34 mouse cellular contexts compared by ENCODE assay signal in the genomic region with DNA sequence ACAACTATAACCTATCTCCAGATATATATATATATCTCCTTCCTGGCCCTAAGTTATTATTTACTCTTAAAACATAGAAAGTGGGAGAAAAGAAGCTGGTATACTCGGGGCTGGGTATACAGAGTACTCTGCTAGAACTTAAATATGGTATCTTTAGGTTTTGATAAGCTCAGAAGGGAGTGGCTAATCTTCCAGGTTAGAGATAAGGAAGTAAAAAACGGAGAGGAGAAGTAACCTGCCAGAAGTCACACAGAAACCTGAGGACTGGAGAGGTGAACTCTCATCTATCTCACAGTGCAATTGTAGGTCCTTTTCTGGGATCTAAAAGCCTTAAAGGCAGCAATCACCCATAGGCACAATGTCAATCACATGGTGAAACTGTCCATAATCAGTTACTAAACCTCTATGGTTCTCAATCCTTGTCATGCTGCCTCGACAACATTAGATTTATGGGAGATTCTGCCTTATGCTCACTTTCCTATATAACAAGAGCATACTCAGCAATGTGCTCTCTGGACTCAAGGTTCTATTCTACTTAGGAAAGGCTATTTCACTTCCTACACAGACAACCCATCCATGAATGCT. TPM values are rescaled to one million over a fixed set of nuclear protein-coding genes. Genes with fewer than 3 reads are reported as not detected.
"Had no signal": no experiment of that assay in that cellular context is flagged by ENCODE, and none has a peak within 500 bp of the region (broad histone marks: within the 10 kb centered on the region; RNA-seq: fewer than 3 reads in every experiment).

No protein-coding gene starts in this region.

- H3K27ac ChIP-seq: embryonic facial prominence, embryonic 10.5 days; embryonic facial prominence, embryonic 12.5 days; embryonic facial prominence, embryonic 13.5 days; embryonic facial prominence, embryonic 15.5 days; forebrain, embryonic 10.5 days; forebrain, embryonic 12.5 days; forebrain, embryonic 13.5 days; forebrain, embryonic 15.5 days; gastrocnemius, adult 2 months; heart, adult 2 months had no signal

- ATAC-seq: forebrain, embryonic 13.5 days; forebrain, embryonic 14.5 days; forebrain, embryonic 15.5 days; forebrain, embryonic 16.5 days; forebrain, postnatal 0 days had no signal

- H3K4me1 ChIP-seq: embryonic facial prominence, embryonic 12.5 days; embryonic facial prominence, embryonic 13.5 days; embryonic facial prominence, embryonic 15.5 days; forebrain, embryonic 12.5 days; forebrain, embryonic 13.5 days; forebrain, embryonic 15.5 days had no signal

- H3K9me3 ChIP-seq: embryonic facial prominence, embryonic 10.5 days; embryonic facial prominence, embryonic 12.5 days; embryonic facial prominence, embryonic 13.5 days; embryonic facial prominence, embryonic 15.5 days; forebrain, embryonic 10.5 days; forebrain, embryonic 12.5 days; forebrain, embryonic 13.5 days; forebrain, embryonic 15.5 days had no signal

- H3K9ac ChIP-seq: embryonic facial prominence, embryonic 12.5 days; embryonic facial prominence, embryonic 13.5 days; embryonic facial prominence, embryonic 15.5 days; forebrain, embryonic 12.5 days; forebrain, embryonic 13.5 days; forebrain, embryonic 15.5 days; forebrain, postnatal 0 days had no signal

- H3K36me3 ChIP-seq: embryonic facial prominence, embryonic 10.5 days; embryonic facial prominence, embryonic 12.5 days; embryonic facial prominence, embryonic 13.5 days; embryonic facial prominence, embryonic 15.5 days; forebrain, embryonic 10.5 days; forebrain, embryonic 12.5 days; forebrain, embryonic 15.5 days had no signal

- H3K4me2 ChIP-seq: embryonic facial prominence, embryonic 12.5 days; embryonic facial prominence, embryonic 13.5 days; embryonic facial prominence, embryonic 15.5 days; forebrain, embryonic 12.5 days; forebrain, embryonic 13.5 days; forebrain, embryonic 15.5 days had no signal

- DNase-seq: cerebellum, adult 9-10 months; cerebellum, adult 9-11 months; cerebellum, postnatal 10 days; cerebellum, postnatal 14 days; cerebellum, postnatal 25 days; cerebellum, postnatal 36 days; embryo, embryonic 11 days; forebrain, postnatal 0 days; gastrocnemius, adult 2 months; gastrocnemius, postnatal 10 days; gastrocnemius, postnatal 14 days; gastrocnemius, postnatal 25 days; gastrocnemius, postnatal 36 days; heart, adult 18-20 months; heart, adult 2 months had no signal

- H3K4me3 ChIP-seq: embryonic facial prominence, embryonic 10.5 days; embryonic facial prominence, embryonic 12.5 days; embryonic facial prominence, embryonic 13.5 days; embryonic facial prominence, embryonic 15.5 days; erythroblast, embryonic 14.5 days; forebrain, embryonic 10.5 days; forebrain, embryonic 12.5 days; forebrain, embryonic 13.5 days; forebrain, embryonic 15.5 days; gastrocnemius, adult 2 months; heart, adult 2 months had no signal

- H3K27me3 ChIP-seq: embryonic facial prominence, embryonic 12.5 days; embryonic facial prominence, embryonic 13.5 days; embryonic facial prominence, embryonic 15.5 days; forebrain, embryonic 12.5 days; forebrain, embryonic 13.5 days; forebrain, embryonic 15.5 days had no signal

RNA-seq across cellular contexts. Expression of gene Clrn2, which starts 35.6 kb away (rescaled TPM):
- total RNA-seq: common myeloid progenitor, adult 5-6 weeks; forebrain, postnatal 0 days; gastrocnemius, adult 18-20 months; gastrocnemius, adult 2 months; gastrocnemius, adult 8-10 months; gastrocnemius, postnatal 10 days; gastrocnemius, postnatal 14 days; gastrocnemius, postnatal 25 days; gastrocnemius, postnatal 36 days; gastrocnemius, postnatal 4 days; granulocyte monocyte progenitor cell, adult 5-6 weeks; heart, adult 18-20 months; heart, adult 2 months; heart, adult 8-10 months had no signal
- polyA plus RNA-seq: embryonic facial prominence, embryonic 10.5 days; embryonic facial prominence, embryonic 12.5 days; embryonic facial prominence, embryonic 13.5 days; erythroblast, embryonic 14.5 days; forebrain, embryonic 11.5 days; forebrain, embryonic 12.5 days; forebrain, embryonic 13.5 days; forebrain, embryonic 14.5 days; forebrain, embryonic 16.5 days; forebrain, postnatal 0 days; gonadal fat pad, adult 2 months; heart, adult 2 months had no signal
